Mouse (Mus musculus): ENCODE measurements at regions not wholly inside any gene's neighbourhood (a gene's known extent, or its start where the extent isn't known, plus 50 kb on each side); places are given as distances from the start of the nearest gene placed in this dataset.

- DNase-seq (ENCODE audit: low read depth in 1 of 2, low spot score in 2 of 2): no peak
Observed at GRCm38 (mm10) chr6:147416592-147416991, 59.0 kb upstream of the Ccdc91 start.

GRCm38 (mm10) chr6:147413713-147414112 lies 61.9 kb upstream of the Ccdc91 start:
- no peak for DNase-seq (ENCODE audit: low read depth in 1 of 2, low spot score in 2 of 2)

GRCm38 (mm10) chr6:147397984-147398383 lies 77.6 kb upstream of the Ccdc91 start:
- no peak for DNase-seq (ENCODE audit: low read depth in 1 of 2, low spot score in 2 of 2)

GRCm38 (mm10) chr6:147391425-147392158 lies 84.0 kb upstream of the Ccdc91 start:
- DNase-seq (ENCODE audit: low read depth in 1 of 2, low spot score in 2 of 2): no peak

GRCm38 (mm10) chr6:147390499-147390898 lies 85.1 kb upstream of the Ccdc91 start:
- DNase-seq (ENCODE audit: low read depth in 1 of 2, low spot score in 2 of 2): no peak

GRCm38 (mm10) chr6:147388727-147389126 lies 86.9 kb upstream of the Ccdc91 start:
- no peak for DNase-seq (ENCODE audit: low read depth in 1 of 2, low spot score in 2 of 2)

- DNase-seq (ENCODE audit: low read depth in 1 of 2, low spot score in 2 of 2): no peak
Observed at GRCm38 (mm10) chr6:147385606-147386005, 90.0 kb upstream of the Ccdc91 start.

- DNase-seq (ENCODE audit: low read depth in 1 of 2, low spot score in 2 of 2): no peak
Observed at GRCm38 (mm10) chr6:147380519-147380918, 95.1 kb upstream of the Ccdc91 start.

GRCm38 (mm10) chr6:147377679-147378078 lies 97.9 kb upstream of the Ccdc91 start:
- no peak for DNase-seq (ENCODE audit: low read depth in 1 of 2, low spot score in 2 of 2)

- DNase-seq (ENCODE audit: low read depth in 1 of 2, low spot score in 2 of 2): no peak
Observed at GRCm38 (mm10) chr6:147371737-147372136, 103.9 kb upstream of the Ccdc91 start.

GRCm38 (mm10) chr6:147371336-147371735 lies 104.3 kb upstream of the Ccdc91 start:
- DNase-seq (ENCODE audit: low read depth in 1 of 2, low spot score in 2 of 2): no peak

GRCm38 (mm10) chr6:147362842-147363241 lies 98.9 kb upstream of the Pthlh start:
- DNase-seq (ENCODE audit: low read depth in 1 of 2, low spot score in 2 of 2): no peak

- DNase-seq (ENCODE audit: low read depth in 1 of 2, low spot score in 2 of 2): no peak
Observed at GRCm38 (mm10) chr6:147357031-147357430, 93.0 kb upstream of the Pthlh start.

- DNase-seq (ENCODE audit: low read depth in 1 of 2, low spot score in 2 of 2): no peak
Observed at GRCm38 (mm10) chr6:147356570-147356969, 92.6 kb upstream of the Pthlh start.

- peak in 1 of 2 experiments; percentile 18 for DNase-seq (ENCODE audit: low read depth in 1 of 2, low spot score in 2 of 2)
Observed at GRCm38 (mm10) chr6:147349566-147350237, 85.7 kb upstream of the Pthlh start.

GRCm38 (mm10) chr6:147348621-147349020 lies 84.6 kb upstream of the Pthlh start:
- DNase-seq (ENCODE audit: low read depth in 1 of 2, low spot score in 2 of 2): no peak

GRCm38 (mm10) chr6:147341042-147341441 lies 77.1 kb upstream of the Pthlh start:
- DNase-seq (ENCODE audit: low read depth in 1 of 2, low spot score in 2 of 2): no peak

GRCm38 (mm10) chr6:147332976-147333375 lies 69.0 kb upstream of the Pthlh start:
- no peak for DNase-seq (ENCODE audit: low read depth in 1 of 2, low spot score in 2 of 2)

- no peak for DNase-seq (ENCODE audit: low read depth in 1 of 2, low spot score in 2 of 2)
Observed at GRCm38 (mm10) chr6:147329201-147329600, 65.2 kb upstream of the Pthlh start.

GRCm38 (mm10) chr6:147324336-147324735 lies 60.4 kb upstream of the Pthlh start:
- no peak for DNase-seq (ENCODE audit: low read depth in 1 of 2, low spot score in 2 of 2)

- no peak for DNase-seq (ENCODE audit: low read depth in 1 of 2, low spot score in 2 of 2)
Observed at GRCm38 (mm10) chr6:147318106-147318505, 54.1 kb upstream of the Pthlh start.

- no peak for DNase-seq (ENCODE audit: low read depth in 1 of 2, low spot score in 2 of 2)
Observed at GRCm38 (mm10) chr6:147316702-147317468, 52.9 kb upstream of the Pthlh start.
